Mouse (Mus musculus): ENCODE measurements around the gene Hcfc1. TPM values are rescaled to one million over a fixed set of nuclear protein-coding genes. Genes with fewer than 3 reads are reported as not detected.

Hcfc1 gene
- polyA plus RNA-seq, 1 experiment = 38.2 TPM

Other genes starting within 250 kb of the Hcfc1 start
- 39.7 and 75.9 TPM in 2 replicates for gene Abcd1, start 249.8 kb downstream of the Hcfc1 start, polyA plus RNA-seq (2012; rRNA removed)
- 0.41 and 0.47 TPM in 2 replicates for gene Plxnb3, start 209.3 kb downstream of the Hcfc1 start, polyA plus RNA-seq (2012; rRNA removed)
- 7.4 and 10.5 TPM in 2 replicates for gene Srpk3, start 192.0 kb downstream of the Hcfc1 start, polyA plus RNA-seq (2012; rRNA removed)
- 245 and 314 TPM in 2 replicates for gene Idh3g, start 179.5 kb downstream of the Hcfc1 start, polyA plus RNA-seq (2012; rRNA removed)
- 280 and 308 TPM in 2 replicates for gene Ssr4, start 179.3 kb downstream of the Hcfc1 start, polyA plus RNA-seq (2012; rRNA removed)
- gene Pdzd4, start 141.4 kb downstream of the Hcfc1 start, polyA plus RNA-seq (2012; rRNA removed) = 0.99 and 1.0 TPM in 2 replicates
- 0.12 and 0.30 TPM in 2 replicates for gene Avpr2, start 74.3 kb downstream of the Hcfc1 start, polyA plus RNA-seq (2012; rRNA removed)
- 22.3 and 41.7 TPM in 2 replicates for gene L1cam, start 70.3 kb downstream of the Hcfc1 start, polyA plus RNA-seq (2012; rRNA removed)
- 23.9 and 25.9 TPM in 2 replicates for gene Arhgap4, start 44.5 kb downstream of the Hcfc1 start, polyA plus RNA-seq (2012; rRNA removed)
- gene Naa10, start 44.4 kb downstream of the Hcfc1 start, polyA plus RNA-seq (2012; rRNA removed) = 95.2 and 104 TPM in 2 replicates
- 5.6 and 7.3 TPM in 2 replicates for gene Renbp, start 35.5 kb downstream of the Hcfc1 start, polyA plus RNA-seq (2012; rRNA removed)
- gene Irak1, start 57.6 kb upstream of the Hcfc1 start, polyA plus RNA-seq (2012; rRNA removed) = 56.3 and 90.4 TPM in 2 replicates
- not detected in 2 replicates for gene Opn1mw, start 161.1 kb upstream of the Hcfc1 start, polyA plus RNA-seq (2012; rRNA removed)
- 3.1 and 3.3 TPM in 2 replicates for gene Mecp2, start 169.0 kb upstream of the Hcfc1 start, polyA plus RNA-seq (2012; rRNA removed)
- not detected in 2 replicates for gene Tex28, start 201.5 kb upstream of the Hcfc1 start, polyA plus RNA-seq (2012; rRNA removed)
- gene Tktl1, start 210.9 kb upstream of the Hcfc1 start, polyA plus RNA-seq (2012; rRNA removed) = 0.04 TPM in 1 of 2 replicates, not detected in the other